In genomic region chr11:88404816-88405613, GRCm38 (mm10) we compare ENCODE assay signal across 8 mouse cellular contexts.
A peak's percentile ranks its signal among the peaks of the same experiment; 100 is the strongest.
DNase-seq lines count a peak whose midpoint lies in the region; ATAC-seq and TF ChIP-seq lines count a peak whose summit lies in the region.

No protein-coding gene starts in this region.

- peaks cover 19% of the 10 kb centered on the region for H3K4me1 ChIP-seq in lung, embryonic 14.5 days (ENCODE audit: insufficient read depth)
- H3K4me1 ChIP-seq in hindbrain, embryonic 11.5 days (replicated peaks; ENCODE audit: control insufficient read depth, insufficient read depth, low read length): peaks cover 33% of the 10 kb centered on the region
- peaks cover 57% of the 10 kb centered on the region for H3K4me1 ChIP-seq in midbrain, embryonic 14.5 days (ENCODE audit: control insufficient read depth, insufficient read depth, low read length)
- H3K4me1 ChIP-seq in stomach, embryonic 15.5 days: peaks cover 51% of the 10 kb centered on the region
- H3K4me1 ChIP-seq in liver, embryonic 12.5 days: peaks cover 20% of the 10 kb centered on the region

- H3K27ac ChIP-seq in lung, embryonic 14.5 days (ENCODE audit: low read depth): peak overlapping the region; percentile 75
- peak overlapping the region; percentile 90 for H3K27ac ChIP-seq in hindbrain, embryonic 11.5 days (ENCODE audit: low read depth, low read length)
- peak overlapping the region; percentile 85 for H3K27ac ChIP-seq in midbrain, embryonic 14.5 days (replicated peaks; ENCODE audit: low read depth, low read length)
- H3K27ac ChIP-seq in stomach, embryonic 15.5 days: peak overlapping the region; percentile 84
- no peak overlapping the region for H3K27ac ChIP-seq in liver, embryonic 12.5 days

- H3K9ac ChIP-seq in lung, embryonic 14.5 days: no peak overlapping the region
- H3K9ac ChIP-seq in hindbrain, embryonic 11.5 days (ENCODE audit: low read depth, low read length): peak overlapping the region; percentile 23; the same call in 1 of the 2 replicates
- H3K9ac ChIP-seq in midbrain, embryonic 14.5 days (replicated peaks; ENCODE audit: low read length): peak overlapping the region; percentile 42
- H3K9ac ChIP-seq in stomach, embryonic 15.5 days: no peak overlapping the region
- no peak overlapping the region for H3K9ac ChIP-seq in liver, embryonic 12.5 days

- H3K9me3 ChIP-seq in lung, embryonic 14.5 days (ENCODE audit: low read depth, low read length): no peaks in the 10 kb centered on the region
- H3K9me3 ChIP-seq in hindbrain, embryonic 11.5 days (ENCODE audit: control insufficient read depth, low read length): no peaks in the 10 kb centered on the region
- H3K9me3 ChIP-seq in midbrain, embryonic 14.5 days (ENCODE audit: control insufficient read depth, low read length): no peaks in the 10 kb centered on the region
- no peaks in the 10 kb centered on the region for H3K9me3 ChIP-seq in stomach, embryonic 15.5 days
- no peaks in the 10 kb centered on the region for H3K9me3 ChIP-seq in liver, embryonic 12.5 days (replicated peaks)

- H3K4me3 ChIP-seq in lung, embryonic 14.5 days (ENCODE audit: low read depth, low read length): no peak overlapping the region
- no peak overlapping the region for H3K4me3 ChIP-seq in hindbrain, embryonic 11.5 days (ENCODE audit: low read depth, low read length)
- H3K4me3 ChIP-seq in midbrain, embryonic 14.5 days (replicated peaks; ENCODE audit: low read depth, low read length): no peak overlapping the region
- H3K4me3 ChIP-seq in stomach, embryonic 15.5 days (replicated peaks): no peak overlapping the region
- H3K4me3 ChIP-seq in liver, embryonic 12.5 days: no peak overlapping the region

- H3K27me3 ChIP-seq in lung, embryonic 14.5 days (ENCODE audit: insufficient read depth, low read length): no peaks in the 10 kb centered on the region
- H3K27me3 ChIP-seq in hindbrain, embryonic 11.5 days (ENCODE audit: control insufficient read depth, insufficient read depth, low read length): no peaks in the 10 kb centered on the region
- H3K27me3 ChIP-seq in midbrain, embryonic 14.5 days (ENCODE audit: control insufficient read depth, insufficient read depth, low read length): no peaks in the 10 kb centered on the region
- no peaks in the 10 kb centered on the region for H3K27me3 ChIP-seq in stomach, embryonic 15.5 days (replicated peaks)
- no peaks in the 10 kb centered on the region for H3K27me3 ChIP-seq in liver, embryonic 12.5 days (replicated peaks)

- peak; percentile 71 for ATAC-seq in lung, embryonic 14.5 days (ENCODE audit: insufficient read depth)
- ATAC-seq in hindbrain, embryonic 11.5 days (ENCODE audit: low FRiP score): no peak
- ATAC-seq in midbrain, embryonic 14.5 days (ENCODE audit: low FRiP score, low TSS enrichment): peak; percentile 49; the same call in 1 of the 2 replicates
- ATAC-seq in stomach, embryonic 15.5 days (ENCODE audit: insufficient read depth, low FRiP score, low read depth): peak; percentile 36; the same call in 1 of the 2 replicates
- no peak for ATAC-seq in liver, embryonic 12.5 days

- DNase-seq in lung, embryonic 14.5 days: peak; percentile 85
- no peak for DNase-seq in lung, postnatal 25 days (ENCODE audit: low spot score)
- peak; percentile 53 to 56 for DNase-seq in frontal cortex, postnatal 25 days (ENCODE audit: low spot score in 2 of 2)
- DNase-seq in hindbrain, embryonic 11.5 days (ENCODE audit: low spot score): peak; percentile 54
- DNase-seq in layer of hippocampus, adult 9-11 months: peak; percentile 66
- peak; percentile 79 for DNase-seq in midbrain, embryonic 14.5 days

- WGBS in lung, embryonic 14.5 days: 25% methylated on average over 17 of the region's 17 CpGs
- 30% methylated on average over 17 of the region's 17 CpGs for WGBS in hindbrain, embryonic 11.5 days
- WGBS in midbrain, embryonic 14.5 days: 26% methylated on average over 17 of the region's 17 CpGs
- 24% methylated on average over 17 of the region's 17 CpGs for WGBS in stomach, embryonic 15.5 days
- WGBS in liver, embryonic 12.5 days (ENCODE audit: insufficient replicate concordance): 67% methylated on average over 17 of the region's 17 CpGs

- H3K36me3 ChIP-seq in lung, embryonic 14.5 days (ENCODE audit: insufficient read depth): no peaks in the 10 kb centered on the region
- no peaks in the 10 kb centered on the region for H3K36me3 ChIP-seq in hindbrain, embryonic 11.5 days (ENCODE audit: control insufficient read depth, insufficient read depth, low read length)
- H3K36me3 ChIP-seq in midbrain, embryonic 14.5 days (ENCODE audit: control insufficient read depth, insufficient read depth, low read length): no peaks in the 10 kb centered on the region
- no peaks in the 10 kb centered on the region for H3K36me3 ChIP-seq in stomach, embryonic 15.5 days
- peaks cover 8% of the 10 kb centered on the region for H3K36me3 ChIP-seq in liver, embryonic 12.5 days

- peak overlapping the region; percentile 29 for H3K4me2 ChIP-seq in lung, embryonic 14.5 days
- H3K4me2 ChIP-seq in hindbrain, embryonic 11.5 days (replicated peaks; ENCODE audit: low read depth, low read length): no peak overlapping the region
- no peak overlapping the region for H3K4me2 ChIP-seq in midbrain, embryonic 14.5 days (ENCODE audit: low read length)
- H3K4me2 ChIP-seq in stomach, embryonic 15.5 days: peak overlapping the region; percentile 38
- no peak overlapping the region for H3K4me2 ChIP-seq in liver, embryonic 12.5 days

- no peak for TF ChIP-seq CTCF in lung, embryonic 14.5 days (IDR thresholded peaks at IDR 0.05; ENCODE audit: low read depth)

Comparison
In these comparisons a context has a peak if more than half of its experiments do, and no peak if none do; other contexts are left out.
1. ATAC-seq: peak in lung, embryonic 14.5 days (single experiment), midbrain, embryonic 14.5 days (single experiment) and stomach, embryonic 15.5 days (single experiment); none in hindbrain, embryonic 11.5 days (single experiment) and liver, embryonic 12.5 days (single experiment).
2. H3K4me2 ChIP-seq: peak in lung, embryonic 14.5 days (single experiment) and stomach, embryonic 15.5 days (single experiment); none in hindbrain, embryonic 11.5 days (single experiment), midbrain, embryonic 14.5 days (single experiment) and liver, embryonic 12.5 days (single experiment).
3. H3K9ac ChIP-seq: peak in hindbrain, embryonic 11.5 days (single experiment) and midbrain, embryonic 14.5 days (single experiment); none in lung, embryonic 14.5 days (single experiment), stomach, embryonic 15.5 days (single experiment) and liver, embryonic 12.5 days (single experiment).